Mouse (Mus musculus): ENCODE data around the gene Csmd2. TPM values are rescaled to one million over a fixed set of nuclear protein-coding genes. Genes with fewer than 3 reads are reported as not detected.

Csmd2 gene
- total RNA-seq, 4 experiments from 2014 or later: 0.92 to 2.9 (median 1.5) TPM

Other genes starting within 250 kb of the Csmd2 start
- gene CK137956, start 16.9 kb upstream of the Csmd2 start, total RNA-seq (2022): under 1 TPM in 1 of 4 experiments, not detected in 3; 0.10 TPM